ENCODE assay signal across 8 mouse cellular contexts in genomic region chr14:31204844-31205243, GRCm38 (mm10). TPM values are rescaled to one million over a fixed set of nuclear protein-coding genes. Genes with fewer than 3 reads are reported as not detected.
DNase-seq lines count a peak whose midpoint lies in the region; ATAC-seq lines count a peak whose summit lies in the region.

No protein-coding gene starts in this region.

- peak overlapping the region; percentile 88; the same call in 1 of the 2 replicates for H3K27ac ChIP-seq in hindbrain, embryonic 12.5 days
- peak overlapping the region; percentile 83 for H3K27ac ChIP-seq in midbrain, embryonic 12.5 days (replicated peaks)

- no peak for ATAC-seq in hindbrain, embryonic 12.5 days (ENCODE audit: low FRiP score)
- ATAC-seq in midbrain, embryonic 12.5 days (ENCODE audit: low FRiP score, low read depth): no peak

- peaks cover 26% of the 10 kb centered on the region for H3K4me1 ChIP-seq in hindbrain, embryonic 12.5 days
- H3K4me1 ChIP-seq in midbrain, embryonic 12.5 days: peaks cover 23% of the 10 kb centered on the region

- no peaks in the 10 kb centered on the region for H3K27me3 ChIP-seq in hindbrain, embryonic 12.5 days
- no peaks in the 10 kb centered on the region for H3K27me3 ChIP-seq in midbrain, embryonic 12.5 days

- peak overlapping the region; percentile 78 for H3K4me3 ChIP-seq in hindbrain, embryonic 12.5 days
- H3K4me3 ChIP-seq in midbrain, embryonic 12.5 days: peak overlapping the region; percentile 81

- WGBS in hindbrain, embryonic 12.5 days: 83% methylated on average over 4 of the region's 4 CpGs
- 82% methylated on average over 4 of the region's 4 CpGs for WGBS in midbrain, embryonic 12.5 days

- H3K36me3 ChIP-seq in hindbrain, embryonic 12.5 days: peaks cover 43% of the 10 kb centered on the region
- peaks cover 47% of the 10 kb centered on the region for H3K36me3 ChIP-seq in midbrain, embryonic 12.5 days

- H3K9ac ChIP-seq in hindbrain, embryonic 12.5 days: peak overlapping the region; percentile 92
- peak overlapping the region; percentile 93 for H3K9ac ChIP-seq in midbrain, embryonic 12.5 days (replicated peaks)

- H3K4me2 ChIP-seq in hindbrain, embryonic 12.5 days (replicated peaks): peak overlapping the region; percentile 97
- H3K4me2 ChIP-seq in midbrain, embryonic 12.5 days (replicated peaks): peak overlapping the region; percentile 98

- no peaks in the 10 kb centered on the region for H3K9me3 ChIP-seq in hindbrain, embryonic 12.5 days (replicated peaks)
- no peaks in the 10 kb centered on the region for H3K9me3 ChIP-seq in midbrain, embryonic 12.5 days

- peak; percentile 47 for DNase-seq in kidney, adult 9 months
- no peak for DNase-seq in kidney, postnatal 10 days
- peak; percentile 13 for DNase-seq in ZHBTc4 (ENCODE audit: low read depth, low spot score)
- DNase-seq in Muller cell, postnatal 12 days (ENCODE audit: inconsistent ontology term): no peak
- DNase-seq in layer of hippocampus, adult 18-20 months (ENCODE audit: low spot score in 2 of 2): no peak
- no peak for DNase-seq in kidney, postnatal 14 days

RNA-seq across cellular contexts. Expression of gene Tnnc1, which starts 3.3 kb away (rescaled TPM):
- 10.5 and 49.9 TPM in 2 replicates for polyA plus RNA-seq in hindbrain, embryonic 12.5 days (2016; fragmentation: Nextera tagmentation; extraction: Ambion mirVana)
- 1.9 and 3.0 TPM in 2 replicates for polyA plus RNA-seq in midbrain, embryonic 12.5 days (2016; fragmentation: Nextera tagmentation; extraction: Ambion mirVana)
- total RNA-seq in layer of hippocampus, adult 18-20 months (2021): 1 to 10 TPM; 2.0 to 3.5 TPM

RNA-seq across cellular contexts. Expression of gene Nisch, which starts 11.9 kb away (rescaled TPM):
- 464 and 474 TPM in 2 replicates for polyA plus RNA-seq in hindbrain, embryonic 12.5 days (2016; fragmentation: Nextera tagmentation; extraction: Ambion mirVana)
- polyA plus RNA-seq in midbrain, embryonic 12.5 days (2016; fragmentation: Nextera tagmentation; extraction: Ambion mirVana): 463 and 480 TPM in 2 replicates
- 100 to 1,000 TPM; 434 to 437 TPM for total RNA-seq in layer of hippocampus, adult 18-20 months (2021)

RNA-seq across cellular contexts. Expression of gene Sema3g, which starts 12.8 kb away (rescaled TPM):
- 0.79 and 1.2 TPM in 2 replicates for polyA plus RNA-seq in hindbrain, embryonic 12.5 days (2016; fragmentation: Nextera tagmentation; extraction: Ambion mirVana)
- 0.69 and 1.1 TPM in 2 replicates for polyA plus RNA-seq in midbrain, embryonic 12.5 days (2016; fragmentation: Nextera tagmentation; extraction: Ambion mirVana)
- total RNA-seq in layer of hippocampus, adult 18-20 months (2021): 1 to 10 TPM; 5.2 to 5.7 TPM

RNA-seq across cellular contexts. Expression of gene Stab1, which starts 36.4 kb away (rescaled TPM):
- polyA plus RNA-seq in hindbrain, embryonic 12.5 days (2016; fragmentation: Nextera tagmentation; extraction: Ambion mirVana): 29.7 and 33.9 TPM in 2 replicates
- 39.7 and 40.3 TPM in 2 replicates for polyA plus RNA-seq in midbrain, embryonic 12.5 days (2016; fragmentation: Nextera tagmentation; extraction: Ambion mirVana)
- 10 to 100 TPM; 15.6 to 16.2 TPM for total RNA-seq in layer of hippocampus, adult 18-20 months (2021)

RNA-seq across cellular contexts. Expression of gene Phf7, which starts 46.3 kb away (rescaled TPM):
- polyA plus RNA-seq in hindbrain, embryonic 12.5 days (2016; fragmentation: Nextera tagmentation; extraction: Ambion mirVana): 12.4 TPM in 2 replicates
- polyA plus RNA-seq in midbrain, embryonic 12.5 days (2016; fragmentation: Nextera tagmentation; extraction: Ambion mirVana): 12.0 and 12.2 TPM in 2 replicates
- 1 to 10 TPM; 3.7 to 3.8 TPM for total RNA-seq in layer of hippocampus, adult 18-20 months (2021)

Comparison
In these comparisons a context has a peak if more than half of its experiments do, and no peak if none do; other contexts are left out.
1. DNase-seq: peak in kidney, adult 9 months (single experiment) and ZHBTc4 (single experiment); none in kidney, postnatal 10 days (single experiment), Muller cell, postnatal 12 days (single experiment), layer of hippocampus, adult 18-20 months (0 of 2) and kidney, postnatal 14 days (single experiment).